Mouse (Mus musculus) right cerebral cortex, postnatal 25 days (tissue): ENCODE measurements around the gene Zdhhc1.

Experiments
- DNase-seq: peaks from one replicate; pipeline ENCODE4 v3.0.0; 2022

The Zdhhc1 gene

GRCm38 (mm10) chr8:105496439-105497180 is at the start of gene Zdhhc1:
Gene Zdhhc1, minus strand, starts transcription at chr8:105496902.
- peak; percentile 90 for DNase-seq

GRCm38 (mm10) chr8:105545249-105545648 is 48.5 kb upstream of the Zdhhc1 start:
- DNase-seq, result no peak

GRCm38 (mm10) chr8:105544544-105545205 is 48.0 kb upstream of the Zdhhc1 start:
- DNase-seq, result no peak

- DNase-seq, result no peak
Observed at GRCm38 (mm10) chr8:105543703-105544102, 47.0 kb upstream of the Zdhhc1 start.

- no peak for DNase-seq
Observed at GRCm38 (mm10) chr8:105542808-105543207, 46.1 kb upstream of the Zdhhc1 start.

GRCm38 (mm10) chr8:105542032-105542656 is 45.4 kb upstream of the Zdhhc1 start:
- DNase-seq, result no peak

- no peak for DNase-seq
Observed at GRCm38 (mm10) chr8:105538940-105539339, 42.2 kb upstream of the Zdhhc1 start.

GRCm38 (mm10) chr8:105537011-105537677 is 40.4 kb upstream of the Zdhhc1 start:
- DNase-seq, result no peak

- DNase-seq, result peak; percentile 48
Observed at GRCm38 (mm10) chr8:105536546-105536945, 39.8 kb upstream of the Zdhhc1 start.

GRCm38 (mm10) chr8:105533892-105534329 is 37.2 kb upstream of the Zdhhc1 start:
- peak; percentile 49 for DNase-seq

- DNase-seq, result no peak
Observed at GRCm38 (mm10) chr8:105533439-105533838, 36.7 kb upstream of the Zdhhc1 start.

GRCm38 (mm10) chr8:105531774-105532173 is 35.1 kb upstream of the Zdhhc1 start:
- no peak for DNase-seq

- no peak for DNase-seq
Observed at GRCm38 (mm10) chr8:105529271-105529670, 32.6 kb upstream of the Zdhhc1 start.

- no peak for DNase-seq
Observed at GRCm38 (mm10) chr8:105528206-105528605, 31.5 kb upstream of the Zdhhc1 start.

- no peak for DNase-seq
Observed at GRCm38 (mm10) chr8:105527110-105527509, 30.4 kb upstream of the Zdhhc1 start.

- DNase-seq, result no peak
Observed at GRCm38 (mm10) chr8:105522890-105523289, 26.2 kb upstream of the Zdhhc1 start.

GRCm38 (mm10) chr8:105521995-105522769 is 25.5 kb upstream of the Zdhhc1 start:
- no peak for DNase-seq

GRCm38 (mm10) chr8:105521061-105521460 is 24.4 kb upstream of the Zdhhc1 start:
- no peak for DNase-seq

- DNase-seq, result no peak
Observed at GRCm38 (mm10) chr8:105520521-105520920, 23.8 kb upstream of the Zdhhc1 start.

GRCm38 (mm10) chr8:105519591-105519990 is 22.9 kb upstream of the Zdhhc1 start:
- DNase-seq, result no peak

- DNase-seq, result peak; percentile 50
Observed at GRCm38 (mm10) chr8:105518436-105519313, 22.0 kb upstream of the Zdhhc1 start, which contains the start of gene Hsd11b2. Gene Hsd11b2, plus strand, starts transcription at chr8:105518755.
